Mouse (Mus musculus) liver, embryonic 14.5 days (tissue): ENCODE measurements around the gene Abcg1. TPM values are rescaled to one million over a fixed set of nuclear protein-coding genes. Genes with fewer than 3 reads are reported as not detected.

Experiments
- ATAC-seq: fragments of 200-750 bp; cut with Nextera tagmentation; 2 replicates; pipeline ENCODE4 v1.8.0; 2017; ENCODE audit warnings: moderate number of reproducible peaks, mild to moderate bottlenecking, moderate library complexity; ENCODE audit not compliant: insufficient read depth
- DNase-seq, 3 experiments: peaks; one replicate each; pipeline ENCODE4 v3.0.0-alpha.2; 2012 to 2013; ENCODE audit warnings: low read depth in 3 of 3, low spot score in 3 of 3
- H3K27ac ChIP-seq: fragments of 300-500 bp; sonication (generic); 2 replicates; pipeline ENCODE4 v1.5.1; 2014; ENCODE audit warnings: moderate library complexity, mild to moderate bottlenecking, control low read depth, inconsistent platforms
- H3K27me3 ChIP-seq: fragments of 300-500 bp; sonication (generic); 2 replicates; pipeline ENCODE4 v1.6.1; 2014; ENCODE audit warnings: mild to moderate bottlenecking, low read length, moderate library complexity; ENCODE audit not compliant: control insufficient read depth, insufficient read depth
- H3K36me3 ChIP-seq: fragments of 300-500 bp; sonication (generic); replicated peaks from 2 replicates; pipeline ENCODE4 v1.6.1; 2014; ENCODE audit warnings: low read depth; ENCODE audit not compliant: control insufficient read depth, insufficient read depth
- H3K4me1 ChIP-seq, 2 experiments: fragments of 200-500 bp in 1 of 2; fragments of 300-500 bp in 1 of 2; sonication (generic) in 1 of 2; replicated peaks; 2 replicates each; pipeline ENCODE4 v1.6.1; 2012 to 2014; ENCODE audit warnings: antibody characterized with exemption in 1 of 2, inconsistent platforms in 1 of 2, low read length in 1 of 2; ENCODE audit not compliant: control insufficient read depth in 2 of 2, insufficient read depth in 2 of 2
- H3K4me2 ChIP-seq: fragments of 300-500 bp; sonication (generic); 2 replicates; pipeline ENCODE4 v1.6.1; 2014; ENCODE audit warnings: low read depth, mild to moderate bottlenecking, control low read depth, moderate library complexity
- H3K4me3 ChIP-seq, 2 experiments: fragments of 200-500 bp in 1 of 2; fragments of 300-500 bp in 1 of 2; sonication (generic) in 1 of 2; 2 replicates each; pipeline ENCODE4 v1.5.1; 2012 to 2014; ENCODE audit warnings: low read depth in 2 of 2, low read length in 2 of 2, mild to moderate bottlenecking in 2 of 2, control low read depth in 1 of 2, inconsistent platforms in 1 of 2, moderate library complexity in 1 of 2; ENCODE audit not compliant: insufficient read depth in 1 of 2
- H3K9ac ChIP-seq: fragments of 300-500 bp; sonication (generic); replicated peaks from 2 replicates; pipeline ENCODE4 v1.6.1; 2014; ENCODE audit warnings: mild to moderate bottlenecking, control low read depth, moderate library complexity
- H3K9me3 ChIP-seq: fragments of 300-500 bp; sonication (generic); 2 replicates; pipeline ENCODE4 v1.6.1; 2016; ENCODE audit warnings: low read length, mixed read lengths; ENCODE audit not compliant: control insufficient read depth
- CTCF ChIP-seq: IDR thresholded peaks from 2 replicates; pipeline ENCODE4 v1.5.1; 2016; ENCODE audit warnings: antibody characterized with exemption, low read depth, control low read depth
- EP300 ChIP-seq: IDR thresholded peaks from 2 replicates; pipeline ENCODE4 v1.6.1; 2016; ENCODE audit warnings: antibody characterized with exemption, low read depth
- WGBS: fragments of 180-500 bp; shearing (Covaris S2); extraction: QIAGEN DNeasy Blood & Tissue Kit; methylation state at CpG from one replicate; pipeline ENCODE4 v1.1.7; 2014; ENCODE audit not compliant: insufficient replicate concordance; 5-methylcytosine and 5-hydroxymethylcytosine counted together
- polyA plus RNA-seq, 2 experiments: library from polyadenylated mRNA; depleted of rRNA in 1 of 2; stranded (reverse) in 1 of 2; unstranded in 1 of 2; fragments of >200 nt; fragmentation: Nextera tagmentation in 1 of 2; extraction: Ambion mirVana in 1 of 2; gene quantifications; 2 replicates each; pipeline versions ENCODE4 v1.2.1 to v1.2.3; 2012 to 2014

Abcg1 gene
- polyA plus RNA-seq, 2 experiments: 1.6 to 6.1 TPM

GRCm38 (mm10) chr17:31086196-31086595 is 28.7 kb downstream of the Abcg1 start:
- Histone ChIP-seq H3K9me3 (no peaks in the 10 kb centered on the region), H3K4me3 (no peak overlapping the region), H3K27ac (no peak overlapping the region), H3K9ac (no peak overlapping the region), H3K4me2 (no peak overlapping the region), H3K36me3 (no peaks in the 10 kb centered on the region), H3K4me1 (peaks cover 35 to 64% of the 10 kb centered on the region in 2 experiments), H3K27me3 (no peaks in the 10 kb centered on the region)
- DNase-seq: no peak
- no peak for ATAC-seq
- 86% methylated on average over 7 of the region's 7 CpGs for WGBS
- TF ChIP-seq EP300 (no peak), CTCF (no peak)

GRCm38 (mm10) chr17:31088711-31089110 is 31.2 kb downstream of the Abcg1 start:
- TF ChIP-seq EP300 (no peak), CTCF (peak; percentile 29)
- H3K4me3 ChIP-seq: no peak overlapping the region
- H3K36me3 ChIP-seq: no peaks in the 10 kb centered on the region
- ATAC-seq: no peak
- 43% methylated on average over 5 of the region's 5 CpGs for WGBS
- H3K9me3 ChIP-seq: no peaks in the 10 kb centered on the region
- H3K9ac ChIP-seq: no peak overlapping the region
- H3K27ac ChIP-seq: no peak overlapping the region
- no peak overlapping the region for H3K4me2 ChIP-seq
- H3K27me3 ChIP-seq: no peaks in the 10 kb centered on the region
- H3K4me1 ChIP-seq: peaks cover 35 to 63% of the 10 kb centered on the region in 2 experiments
- no peak for DNase-seq

- no peaks in the 10 kb centered on the region for H3K27me3 ChIP-seq
- no peaks in the 10 kb centered on the region for H3K36me3 ChIP-seq
- no peak overlapping the region for H3K4me3 ChIP-seq
- 45% methylated on average over 8 of the region's 8 CpGs for WGBS
- H3K9ac ChIP-seq: no peak overlapping the region
- no peak for DNase-seq
- ATAC-seq: no peak
- H3K4me1 ChIP-seq: peaks cover 35 to 60% of the 10 kb centered on the region in 2 experiments
- no peak overlapping the region; the same call in 1 of the 2 replicates for H3K27ac ChIP-seq
- H3K9me3 ChIP-seq: no peaks in the 10 kb centered on the region
- TF ChIP-seq EP300: no peak
- TF ChIP-seq CTCF: no peak
- no peak overlapping the region for H3K4me2 ChIP-seq
Observed at GRCm38 (mm10) chr17:31089848-31090247, 32.4 kb downstream of the Abcg1 start.

GRCm38 (mm10) chr17:31091023-31091735 is 33.7 kb downstream of the Abcg1 start:
- Histone ChIP-seq H3K9ac (peak overlapping the region; percentile 61), H3K27ac (peak overlapping the region; percentile 79), H3K4me1 (peaks cover 22 to 48% of the 10 kb centered on the region in 2 experiments), H3K9me3 (no peaks in the 10 kb centered on the region), H3K27me3 (no peaks in the 10 kb centered on the region), H3K4me3 (no peak overlapping the region), H3K36me3 (no peaks in the 10 kb centered on the region), H3K4me2 (peak overlapping the region; percentile 61)
- 10% methylated on average over 13 of the region's 13 CpGs for WGBS
- ATAC-seq (peak; percentile 95), DNase-seq (peak; percentile 76 to 86 (median 82))
- TF ChIP-seq CTCF (peak; percentile 55), EP300 (peak; percentile 93)

GRCm38 (mm10) chr17:31094781-31095180 is 37.3 kb downstream of the Abcg1 start:
- H3K4me1 ChIP-seq: peaks cover 36 to 50% of the 10 kb centered on the region in 2 experiments
- no peak overlapping the region for H3K4me3 ChIP-seq
- no peaks in the 10 kb centered on the region for H3K36me3 ChIP-seq
- no peak overlapping the region for H3K27ac ChIP-seq
- no peak overlapping the region for H3K4me2 ChIP-seq
- ATAC-seq (no peak), DNase-seq (no peak)
- WGBS: 64% methylated on average over 5 of the region's 5 CpGs
- no peaks in the 10 kb centered on the region for H3K27me3 ChIP-seq
- no peak overlapping the region for H3K9ac ChIP-seq
- no peak for TF ChIP-seq EP300
- no peak for TF ChIP-seq CTCF
- no peaks in the 10 kb centered on the region for H3K9me3 ChIP-seq
